Mouse (Mus musculus): Measurements from ENCODE around the gene Gna13. TPM values are rescaled to one million over a fixed set of nuclear protein-coding genes. Genes with fewer than 3 reads are reported as not detected.

The Gna13 gene
- 10 to 100 TPM; 55.5 to 60.9 TPM for total RNA-seq (2021)
- long read RNA-seq, experiment 1, full-length matches to known transcripts: 9 of 13 reads
- long read RNA-seq, experiment 1, partial matches to known transcripts: 4 of 13 reads
- long read RNA-seq, experiment 1, other reads (novel, unspliced or antisense): 0 of 13 reads
- long read RNA-seq, experiment 2, full-length matches to known transcripts: 19 of 34 reads
- long read RNA-seq, experiment 2, partial matches to known transcripts: 3 of 34 reads
- long read RNA-seq, experiment 2, other reads (novel, unspliced or antisense): 12 of 34 reads

GRCm38 (mm10) chr11:109362463-109363190 lies at the start of gene Gna13:
Gene Gna13 (plus strand): TSS chr11:109362831.
- Histone ChIP-seq H3K27ac (peak within 1 kb of the TSS; percentile 93), H3K4me3 (peak within 1 kb of the TSS; percentile 98)
- peak; percentile 87 to 92 for DNase-seq (ENCODE audit: low spot score in 2 of 2)
- TF ChIP-seq CTCF (conservative IDR thresholded peaks at IDR 0.05): no peak

GRCm38 (mm10) chr11:109316921-109317320 lies 45.7 kb upstream of the Gna13 start:
- H3K4me3 ChIP-seq: no peak overlapping the region
- peak; percentile 42 to 61 for DNase-seq (ENCODE audit: low spot score in 2 of 2)
- no peak overlapping the region for H3K27ac ChIP-seq
- peak; percentile 87 for TF ChIP-seq CTCF (conservative IDR thresholded peaks at IDR 0.05)

DNA sequence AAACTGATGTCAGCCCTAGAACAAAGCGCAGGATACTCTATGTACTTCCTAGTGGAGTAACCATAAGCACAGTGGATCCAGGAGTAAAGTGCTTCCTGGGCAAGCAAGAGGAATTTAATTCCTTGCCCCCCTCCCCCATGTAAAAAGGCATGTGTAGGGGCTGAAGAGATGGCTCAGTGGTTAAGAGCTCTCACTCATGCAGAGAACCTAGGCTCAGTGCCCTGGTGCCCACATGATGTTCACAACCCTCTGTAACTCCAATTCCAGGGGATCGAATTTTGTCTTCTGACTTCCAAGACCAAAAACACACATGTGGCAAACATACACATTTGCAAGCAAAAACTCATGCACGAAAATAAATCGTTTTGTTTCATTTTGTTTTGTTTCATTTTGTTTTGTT lies 43.2 kb upstream of the Gna13 start:
- no peak for DNase-seq (ENCODE audit: low spot score in 2 of 2)
- TF ChIP-seq CTCF (conservative IDR thresholded peaks at IDR 0.05): no peak
- Histone ChIP-seq H3K4me3 (no peak overlapping the region), H3K27ac (peak overlapping the region; percentile 80; the same call in 1 of the 2 replicates)

DNA sequence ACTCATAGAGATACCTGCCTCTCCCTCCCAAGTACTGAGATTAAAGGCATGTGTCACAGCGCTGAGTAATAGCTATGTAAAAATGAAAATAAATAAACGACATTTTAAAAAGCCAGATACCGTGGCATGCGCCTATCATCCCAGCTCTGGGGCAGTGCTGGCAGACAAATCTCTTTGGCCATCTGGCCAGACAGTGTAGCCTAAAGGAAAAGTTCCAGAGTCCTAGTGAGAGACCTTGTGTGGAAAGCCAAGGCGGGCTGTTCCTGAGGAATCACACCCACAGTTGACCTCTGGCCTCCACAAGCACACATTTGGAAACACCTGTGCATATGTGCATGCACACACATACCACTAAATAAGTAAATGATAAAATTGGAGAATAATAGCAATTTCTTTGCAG lies 42.7 kb upstream of the Gna13 start:
- no peak for TF ChIP-seq CTCF (conservative IDR thresholded peaks at IDR 0.05)
- Histone ChIP-seq H3K4me3 (no peak overlapping the region), H3K27ac (peak overlapping the region; percentile 80)
- DNase-seq (ENCODE audit: low spot score in 2 of 2): no peak

DNA sequence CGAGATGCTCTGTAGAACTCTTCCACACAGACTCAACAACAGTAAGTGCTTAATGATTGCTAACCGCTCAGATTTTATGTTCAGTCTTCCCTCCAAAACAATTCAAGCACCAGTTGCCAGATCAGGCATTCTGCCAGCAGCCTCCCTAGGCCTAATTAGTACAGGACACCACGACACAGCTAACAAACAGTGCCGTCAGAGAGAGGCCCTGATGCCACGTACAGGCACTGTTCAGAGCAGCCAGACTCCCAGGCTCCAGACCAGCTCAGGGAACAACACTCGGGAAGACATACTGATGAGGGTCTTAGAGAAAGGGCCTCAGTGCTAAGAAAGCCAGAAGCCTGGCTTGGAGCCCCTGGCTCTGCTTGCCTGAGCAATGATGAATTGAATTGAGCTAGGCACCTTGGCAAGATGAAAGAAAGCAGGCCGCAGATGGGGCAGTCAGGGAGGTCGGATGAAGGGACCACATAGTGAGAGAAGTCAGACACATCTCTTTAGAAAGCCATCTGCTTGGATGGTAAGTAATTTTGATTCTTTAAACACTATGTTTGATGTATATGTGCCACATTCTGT lies 42.2 kb upstream of the Gna13 start:
- DNase-seq (ENCODE audit: low spot score in 2 of 2): peak; percentile 62 to 78
- no peak for TF ChIP-seq CTCF (conservative IDR thresholded peaks at IDR 0.05)
- Histone ChIP-seq H3K4me3 (no peak overlapping the region), H3K27ac (peak overlapping the region; percentile 80)

DNA sequence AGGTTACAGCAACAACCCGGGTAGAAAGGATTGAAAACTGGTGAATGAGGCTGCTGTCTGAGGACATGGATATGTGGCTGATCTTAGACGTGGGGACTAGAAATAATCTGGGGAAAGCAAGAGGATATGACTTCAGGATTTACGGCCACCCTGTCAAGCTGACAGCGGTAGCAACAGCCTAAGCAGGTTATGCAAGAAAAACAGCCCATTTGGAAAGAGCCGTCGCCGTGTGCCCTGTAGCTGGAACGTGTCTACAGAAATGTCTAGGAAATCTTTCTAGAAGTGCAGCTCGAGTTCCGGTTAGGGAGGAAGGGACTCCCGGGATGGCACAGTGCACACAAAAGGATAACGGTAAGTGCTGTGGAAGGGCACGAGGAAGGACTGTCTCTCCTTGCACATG lies 36.4 kb upstream of the Gna13 start:
- TF ChIP-seq CTCF (conservative IDR thresholded peaks at IDR 0.05): no peak
- no peak for DNase-seq (ENCODE audit: low spot score in 2 of 2)
- no peak overlapping the region for H3K27ac ChIP-seq
- no peak overlapping the region for H3K4me3 ChIP-seq

- Histone ChIP-seq H3K4me3 (no peak overlapping the region), H3K27ac (no peak overlapping the region)
- no peak for TF ChIP-seq CTCF (conservative IDR thresholded peaks at IDR 0.05)
- no peak for DNase-seq (ENCODE audit: low spot score in 2 of 2)
These were observed 35.2 kb upstream of the Gna13 start for GRCm38 (mm10) chr11:109327381-109327780.

DNA sequence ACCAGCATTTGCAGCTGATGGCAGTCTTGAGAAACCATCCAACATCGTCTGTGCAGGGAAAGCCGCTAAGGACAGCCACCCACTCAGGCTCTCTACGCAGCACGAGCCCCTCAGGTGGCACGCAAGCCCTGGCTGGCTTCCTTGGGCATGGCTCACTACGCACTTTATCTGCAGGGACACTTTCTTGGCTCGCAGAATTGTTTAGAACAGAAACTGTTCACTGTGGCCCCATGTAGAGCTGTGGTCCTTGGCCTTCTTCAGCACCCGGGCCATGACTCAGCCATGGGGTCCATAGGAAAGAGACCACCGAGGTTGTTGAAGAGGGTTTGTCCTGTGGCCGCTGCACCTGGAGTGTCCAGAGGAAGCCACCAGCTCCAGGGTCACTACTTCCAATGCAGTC lies 34.7 kb upstream of the Gna13 start:
- Histone ChIP-seq H3K4me3 (no peak overlapping the region), H3K27ac (no peak overlapping the region)
- no peak for DNase-seq (ENCODE audit: low spot score in 2 of 2)
- TF ChIP-seq CTCF (conservative IDR thresholded peaks at IDR 0.05): no peak

- no peak overlapping the region for H3K4me3 ChIP-seq
- no peak overlapping the region for H3K27ac ChIP-seq
- no peak for TF ChIP-seq CTCF (conservative IDR thresholded peaks at IDR 0.05)
- no peak for DNase-seq (ENCODE audit: low spot score in 2 of 2)
These were observed 33.3 kb upstream of the Gna13 start for GRCm38 (mm10) chr11:109329331-109329730.

DNA sequence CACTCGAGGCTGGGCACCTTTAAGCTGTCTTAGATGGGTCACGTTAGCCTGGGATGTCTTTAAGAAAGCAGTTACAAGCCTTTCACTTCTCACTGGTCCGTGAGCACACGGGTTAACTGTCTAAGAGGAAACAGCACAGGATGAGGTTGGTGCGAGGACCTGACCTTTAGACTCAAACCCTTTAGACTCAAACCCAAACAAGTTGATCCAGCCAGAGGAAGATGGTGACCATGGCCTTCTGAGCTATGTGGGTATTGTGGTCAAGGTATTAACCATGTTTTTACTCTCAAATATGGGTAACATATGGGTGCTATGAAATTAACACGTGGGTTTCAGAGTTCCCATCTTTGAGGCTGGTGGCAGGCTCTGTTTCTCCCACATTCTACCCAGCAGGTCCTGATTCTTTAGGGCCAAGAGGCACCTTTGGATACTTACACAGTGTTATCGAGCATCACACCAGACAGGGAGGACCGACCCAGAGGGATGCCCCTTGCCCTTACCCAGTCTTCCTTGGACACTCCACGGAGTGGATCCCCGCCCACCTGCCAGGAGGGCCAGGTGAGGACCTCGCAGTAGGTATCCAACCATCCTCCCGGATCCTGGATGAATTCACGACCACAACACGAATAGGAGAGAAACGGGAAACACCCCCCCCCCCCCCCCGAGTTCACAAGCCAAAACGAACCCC lies 31.8 kb upstream of the Gna13 start:
- Histone ChIP-seq H3K4me3 (peak overlapping the region; percentile 32; the same call in 1 of the 2 replicates), H3K27ac (no peak overlapping the region)
- DNase-seq (ENCODE audit: low spot score in 2 of 2): no peak
- TF ChIP-seq CTCF (conservative IDR thresholded peaks at IDR 0.05): no peak

GRCm38 (mm10) chr11:109331424-109331824 lies 31.2 kb upstream of the Gna13 start:
- peak; percentile 92 for TF ChIP-seq CTCF (conservative IDR thresholded peaks at IDR 0.05)
- peak overlapping the region; percentile 6; the same call in 1 of the 2 replicates for H3K27ac ChIP-seq
- H3K4me3 ChIP-seq: peak overlapping the region; percentile 32
- DNase-seq (ENCODE audit: low spot score in 2 of 2): peak; percentile 90 to 92

GRCm38 (mm10) chr11:109332722-109333121 lies 29.9 kb upstream of the Gna13 start:
- DNase-seq (ENCODE audit: low spot score in 2 of 2): no peak
- no peak overlapping the region for H3K27ac ChIP-seq
- TF ChIP-seq CTCF (conservative IDR thresholded peaks at IDR 0.05): no peak
- H3K4me3 ChIP-seq: no peak overlapping the region

- H3K27ac ChIP-seq: no peak overlapping the region
- TF ChIP-seq CTCF (conservative IDR thresholded peaks at IDR 0.05): no peak
- DNase-seq (ENCODE audit: low spot score in 2 of 2): no peak
These were observed 27.9 kb upstream of the Gna13 start for GRCm38 (mm10) chr11:109334773-109335172.

More at GRCm38 (mm10) chr11:109334773-109335172, 27.9 kb upstream of the Gna13 start:
- H3K4me3 ChIP-seq: no peak overlapping the region
